Mouse (Mus musculus) ES-E14 (cell line): ENCODE results near the gene Agmat.

Experiments
- CHD2 ChIP-seq: IDR thresholded peaks from 2 replicates; pipeline ENCODE4 v1.6.1; 2014; ENCODE audit warnings: mild to moderate bottlenecking, low read depth, low read length, inconsistent platforms
- MAFK ChIP-seq: IDR thresholded peaks from 2 replicates; pipeline ENCODE4 v1.6.1; 2014; ENCODE audit warnings: mild to moderate bottlenecking, low read depth, low read length, inconsistent platforms; ENCODE audit not compliant: insufficient read depth
- ZC3H11A ChIP-seq: IDR thresholded peaks from 2 replicates; pipeline ENCODE4 v1.6.1; 2012; ENCODE audit warnings: low read depth, mild to moderate bottlenecking, inconsistent platforms, low read length, borderline replicate concordance
- ZNF384 ChIP-seq: IDR thresholded peaks from 2 replicates; pipeline ENCODE4 v1.6.1; 2012; ENCODE audit warnings: low read depth, low read length, inconsistent platforms

DNA sequence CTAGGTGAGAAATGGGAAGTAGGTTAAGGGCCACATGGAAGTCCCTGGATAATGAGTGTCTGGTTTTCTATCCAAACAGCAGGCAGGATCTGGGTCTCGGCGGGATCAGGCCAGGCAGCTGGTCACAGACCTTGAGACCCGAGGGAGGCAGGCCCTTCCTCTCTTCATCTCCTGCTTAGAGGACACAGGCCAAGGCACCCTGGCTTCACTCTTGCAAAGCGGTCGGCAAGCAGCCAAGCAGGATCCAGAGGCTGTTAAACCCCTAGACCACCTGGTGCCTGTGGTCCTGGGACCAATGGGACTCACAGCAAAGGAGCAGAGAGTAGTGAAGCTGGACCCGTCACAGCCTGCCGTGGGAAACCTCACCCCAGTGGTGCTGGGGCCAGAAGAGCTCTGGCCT, 49.9 kb downstream of the Agmat start:
- TF ChIP-seq ZNF384 = no peak
- TF ChIP-seq CHD2 = no peak
- no peak for TF ChIP-seq ZC3H11A
- no peak for TF ChIP-seq MAFK
